In the genomic region with DNA sequence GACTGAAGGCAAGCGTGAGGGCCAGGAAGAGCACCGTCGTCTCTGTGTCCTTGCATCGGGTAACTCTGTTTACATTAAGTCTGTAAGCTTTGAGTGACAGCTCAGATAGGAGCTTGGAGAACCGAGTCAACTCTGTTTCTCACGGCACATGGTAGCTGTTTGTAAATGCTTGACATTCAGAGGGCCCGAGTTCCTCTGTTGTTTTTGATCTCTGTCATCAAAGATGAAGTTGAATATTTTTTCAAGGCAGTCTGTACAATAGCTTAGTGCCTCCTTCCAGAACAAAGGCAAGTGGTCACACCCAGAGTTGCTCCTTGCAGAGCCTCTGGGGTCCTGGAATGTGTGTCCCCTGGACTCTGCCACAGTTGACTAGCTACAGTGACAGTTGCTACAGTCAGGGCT, we compare ENCODE assay signal across 11 mouse cellular contexts.
A peak's percentile ranks its signal among the peaks of the same experiment; 100 is the strongest.
DNase-seq lines count a peak whose midpoint lies in the region; ATAC-seq and TF ChIP-seq lines count a peak whose summit lies in the region.
"Had no signal": no experiment of that assay in that cellular context is flagged by ENCODE, and none has a peak within 500 bp of the region (broad histone marks: within the 10 kb centered on the region; RNA-seq: fewer than 3 reads in every experiment).

No protein-coding gene starts in this region.

- H3K4me3 ChIP-seq in embryonic facial prominence, embryonic 11.5 days (ENCODE audit: low read depth, low read length) = no peak overlapping the region
- no peak overlapping the region for H3K4me3 ChIP-seq in embryonic facial prominence, embryonic 10.5 days
- no peak overlapping the region for H3K4me3 ChIP-seq in layer of hippocampus, adult 2 months
- H3K4me3 ChIP-seq in heart, embryonic 16.5 days (ENCODE audit: low read length) = no peak overlapping the region

- H3K4me1 ChIP-seq in embryonic facial prominence, embryonic 11.5 days (ENCODE audit: control insufficient read depth, insufficient read depth, low read length) = peaks cover 4% of the 10 kb centered on the region; the same call in 1 of the 2 replicates
- peaks cover 42% of the 10 kb centered on the region for H3K4me1 ChIP-seq in embryonic facial prominence, embryonic 10.5 days
- peaks cover 16% of the 10 kb centered on the region for H3K4me1 ChIP-seq in heart, embryonic 16.5 days (ENCODE audit: control insufficient read depth, insufficient read depth, low read length)

- peak; percentile 20 for DNase-seq in embryonic facial prominence, embryonic 11.5 days (ENCODE audit: low spot score)
- DNase-seq in embryonic facial prominence, embryonic 10.5 days (ENCODE audit: low spot score) = no peak
- DNase-seq in layer of hippocampus, adult 2 months (ENCODE audit: low spot score in 2 of 2) = no peak
- no peak for DNase-seq in layer of hippocampus, adult 11-12 months (ENCODE audit: low spot score)
- DNase-seq in CD8-positive naive resting alpha-beta T cell, adult 2 months (ENCODE audit: low read depth in 2 of 2, low spot score in 2 of 2) = peak; percentile 26 to 44
- DNase-seq in cerebellum, adult 9-11 months = no peak
- DNase-seq in ovary, postnatal 10 days (ENCODE audit: low spot score) = no peak
- DNase-seq: gastrocnemius, postnatal 14 days had no signal

- H3K36me3 ChIP-seq in embryonic facial prominence, embryonic 11.5 days (replicated peaks; ENCODE audit: control insufficient read depth, insufficient read depth, low read depth, low read length) = no peaks in the 10 kb centered on the region
- no peaks in the 10 kb centered on the region for H3K36me3 ChIP-seq in embryonic facial prominence, embryonic 10.5 days (replicated peaks)
- no peaks in the 10 kb centered on the region for H3K36me3 ChIP-seq in heart, embryonic 16.5 days (ENCODE audit: control insufficient read depth, insufficient read depth)

- no peak overlapping the region for H3K4me2 ChIP-seq in embryonic facial prominence, embryonic 11.5 days (ENCODE audit: low read depth, low read length)
- H3K4me2 ChIP-seq in heart, embryonic 16.5 days (ENCODE audit: low read depth, low read length) = no peak overlapping the region

- no peaks in the 10 kb centered on the region for H3K9me3 ChIP-seq in embryonic facial prominence, embryonic 11.5 days (replicated peaks; ENCODE audit: control insufficient read depth, low read length)
- H3K9me3 ChIP-seq in embryonic facial prominence, embryonic 10.5 days = no peaks in the 10 kb centered on the region
- H3K9me3 ChIP-seq in heart, embryonic 16.5 days (replicated peaks; ENCODE audit: control insufficient read depth, low read length) = no peaks in the 10 kb centered on the region

- H3K9ac ChIP-seq in embryonic facial prominence, embryonic 11.5 days (replicated peaks; ENCODE audit: low read length) = no peak overlapping the region
- H3K9ac ChIP-seq in heart, embryonic 16.5 days (ENCODE audit: low read length) = no peak overlapping the region

- no peak for TF ChIP-seq CTCF in layer of hippocampus, adult 2 months (conservative IDR thresholded peaks at IDR 0.05)

- 15% methylated on average over 7 of the region's 7 CpGs for WGBS in embryonic facial prominence, embryonic 11.5 days
- 22% methylated on average over 7 of the region's 7 CpGs for WGBS in embryonic facial prominence, embryonic 10.5 days
- WGBS in heart, embryonic 16.5 days = 14% methylated on average over 7 of the region's 7 CpGs

- peak; percentile 65; the same call in 1 of the 2 replicates for ATAC-seq in embryonic facial prominence, embryonic 11.5 days (replicated peaks; ENCODE audit: insufficient number of reproducible peaks, low FRiP score, low TSS enrichment, low read depth)
- no peak; the same call in 1 of the 2 replicates for ATAC-seq in heart, embryonic 16.5 days (replicated peaks; ENCODE audit: extremely low read depth, insufficient read depth, low FRiP score)
- ATAC-seq: Patski had no signal

- H3K27ac ChIP-seq in embryonic facial prominence, embryonic 11.5 days (replicated peaks; ENCODE audit: low read depth, low read length) = no peak overlapping the region
- no peak overlapping the region; the same call in 1 of the 2 replicates for H3K27ac ChIP-seq in embryonic facial prominence, embryonic 10.5 days (replicated peaks)
- H3K27ac ChIP-seq in layer of hippocampus, adult 2 months = peak overlapping the region; percentile 59; the same call in 1 of the 2 replicates
- H3K27ac ChIP-seq in heart, embryonic 16.5 days (ENCODE audit: low read length) = peak overlapping the region; percentile 63
- H3K27ac ChIP-seq: macrophage had no signal

- H3K27me3 ChIP-seq in embryonic facial prominence, embryonic 11.5 days (ENCODE audit: control insufficient read depth, insufficient read depth, low read length) = no peaks in the 10 kb centered on the region
- no peaks in the 10 kb centered on the region for H3K27me3 ChIP-seq in embryonic facial prominence, embryonic 10.5 days (replicated peaks; ENCODE audit: low read depth, poor library complexity, severe bottlenecking)
- no peaks in the 10 kb centered on the region for H3K27me3 ChIP-seq in heart, embryonic 16.5 days (ENCODE audit: control insufficient read depth, insufficient read depth, low read length)

Comparison
In these comparisons a context has a peak if more than half of its experiments do, and no peak if none do; other contexts are left out.
1. DNase-seq: peak in embryonic facial prominence, embryonic 11.5 days (single experiment) and CD8-positive naive resting alpha-beta T cell, adult 2 months (2 of 2); none in embryonic facial prominence, embryonic 10.5 days (single experiment), layer of hippocampus, adult 2 months (0 of 2), layer of hippocampus, adult 11-12 months (single experiment), cerebellum, adult 9-11 months (single experiment) and ovary, postnatal 10 days (single experiment).
2. H3K27ac ChIP-seq: peak in layer of hippocampus, adult 2 months (single experiment) and heart, embryonic 16.5 days (single experiment); none in embryonic facial prominence, embryonic 11.5 days (single experiment) and embryonic facial prominence, embryonic 10.5 days (single experiment).